Mouse (Mus musculus) C2C12 (cell line): Measurements from ENCODE around the gene Zpr1. TPM values are rescaled to one million over a fixed set of nuclear protein-coding genes. Genes with fewer than 3 reads are reported as not detected.

Experiments used
- H3K27me3 ChIP-seq: one replicate; pipeline ENCODE4 v1.6.1; 2011; ENCODE audit not compliant: control insufficient read depth, insufficient read depth, insufficient read length
- H3K36me3 ChIP-seq: one replicate; pipeline ENCODE4 v1.6.1; 2011; ENCODE audit not compliant: control insufficient read depth, insufficient read depth
- H3K4me3 ChIP-seq: one replicate; pipeline ENCODE4 v1.5.1; 2011; ENCODE audit warnings: mild to moderate bottlenecking, control low read depth; ENCODE audit not compliant: poor library complexity, insufficient read depth, severe bottlenecking
- H3K79me2 ChIP-seq: one replicate; pipeline ENCODE4 v1.6.1; 2011; ENCODE audit not compliant: control insufficient read depth, insufficient read depth
- H3K79me3 ChIP-seq: one replicate; pipeline ENCODE4 v1.6.1; 2011; ENCODE audit warnings: low read depth, control low read depth
- H3ac ChIP-seq: one replicate; pipeline ENCODE3; 2011; ENCODE audit warnings: low read depth; ENCODE audit not compliant: control insufficient read depth, insufficient read length
- CEBPB ChIP-seq: IDR thresholded peaks from one replicate; pipeline ENCODE4 v1.6.1; 2011; ENCODE audit warnings: low read depth, mild to moderate bottlenecking, control low read depth, moderate library complexity
- CTCF ChIP-seq: IDR thresholded peaks from one replicate; pipeline ENCODE4 v1.5.1; 2011; ENCODE audit not compliant: control insufficient read depth, insufficient read depth, insufficient read length
- FOSL1 ChIP-seq: IDR thresholded peaks from one replicate; pipeline ENCODE4 v1.8.0; 2011; ENCODE audit warnings: mild to moderate bottlenecking, low read length; ENCODE audit not compliant: poor library complexity, insufficient read depth, severe bottlenecking
- MAX ChIP-seq: IDR thresholded peaks from one replicate; pipeline ENCODE4 v1.6.1; 2011; ENCODE audit warnings: mild to moderate bottlenecking, control low read depth
- MYOD1 ChIP-seq: IDR thresholded peaks from one replicate; pipeline ENCODE4 v1.6.1; 2011; ENCODE audit warnings: low read depth; ENCODE audit not compliant: control insufficient read depth, insufficient read length
- MYOG ChIP-seq: IDR thresholded peaks from one replicate; pipeline ENCODE4 v1.6.1; 2011; ENCODE audit not compliant: control insufficient read depth, insufficient read length; ENCODE audit errors: extremely low read depth
- USF1 ChIP-seq: IDR thresholded peaks from one replicate; pipeline ENCODE4 v1.6.1; 2011; ENCODE audit warnings: low read depth, mild to moderate bottlenecking, control low read depth, moderate library complexity
- polyA plus RNA-seq: library from polyadenylated mRNA; unstranded; fragments of >200 nt; fragmentation: generic; extraction: Trizol; gene quantifications from one replicate; pipeline ENCODE4 v1.2.1, GENCODE M21; 2012; ENCODE audit warnings: missing spikeins

The Zpr1 gene
- polyA plus RNA-seq, 1 experiment = 40.1 TPM

DNA sequence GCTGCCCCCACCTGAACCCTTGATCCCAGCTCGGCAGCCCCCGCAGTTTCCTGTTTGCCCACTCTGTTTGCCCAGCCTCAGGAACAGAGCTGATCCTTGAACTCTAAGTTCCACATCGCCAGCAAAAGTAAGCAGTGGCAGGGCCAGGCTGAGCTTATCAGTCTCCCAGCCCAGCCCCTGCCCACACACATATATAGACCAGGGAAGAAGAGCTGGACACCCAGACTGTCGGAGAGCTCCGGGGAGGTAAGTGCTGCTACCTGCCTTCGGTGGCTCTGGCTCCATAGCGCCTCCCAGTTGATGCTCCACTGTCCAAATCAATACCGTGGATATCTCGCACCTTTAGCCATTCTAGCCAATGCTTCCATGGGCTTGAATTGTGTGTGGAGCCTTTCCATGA is 44.4 kb upstream of the Zpr1 start, which contains the start of gene Apoa1:
Apoa1 (plus strand) TSS at position 90 of the 400 bp plus-strand sequence.
- Histone ChIP-seq H3K27me3 (peaks cover 12% of the 10 kb centered on the region), H3K36me3 (no peaks in the 10 kb centered on the region), H3K4me3 (no peak within 1 kb of the TSS), H3ac (no peak within 1 kb of the TSS), H3K79me2 (no peaks in the 10 kb centered on the region), H3K79me3 (no peaks in the 10 kb centered on the region)
- TF ChIP-seq FOSL1 (no peak), CEBPB (no peak), MAX (no peak), CTCF (no peak), MYOD1 (no peak), MYOG (no peak), USF1 (no peak)

DNA sequence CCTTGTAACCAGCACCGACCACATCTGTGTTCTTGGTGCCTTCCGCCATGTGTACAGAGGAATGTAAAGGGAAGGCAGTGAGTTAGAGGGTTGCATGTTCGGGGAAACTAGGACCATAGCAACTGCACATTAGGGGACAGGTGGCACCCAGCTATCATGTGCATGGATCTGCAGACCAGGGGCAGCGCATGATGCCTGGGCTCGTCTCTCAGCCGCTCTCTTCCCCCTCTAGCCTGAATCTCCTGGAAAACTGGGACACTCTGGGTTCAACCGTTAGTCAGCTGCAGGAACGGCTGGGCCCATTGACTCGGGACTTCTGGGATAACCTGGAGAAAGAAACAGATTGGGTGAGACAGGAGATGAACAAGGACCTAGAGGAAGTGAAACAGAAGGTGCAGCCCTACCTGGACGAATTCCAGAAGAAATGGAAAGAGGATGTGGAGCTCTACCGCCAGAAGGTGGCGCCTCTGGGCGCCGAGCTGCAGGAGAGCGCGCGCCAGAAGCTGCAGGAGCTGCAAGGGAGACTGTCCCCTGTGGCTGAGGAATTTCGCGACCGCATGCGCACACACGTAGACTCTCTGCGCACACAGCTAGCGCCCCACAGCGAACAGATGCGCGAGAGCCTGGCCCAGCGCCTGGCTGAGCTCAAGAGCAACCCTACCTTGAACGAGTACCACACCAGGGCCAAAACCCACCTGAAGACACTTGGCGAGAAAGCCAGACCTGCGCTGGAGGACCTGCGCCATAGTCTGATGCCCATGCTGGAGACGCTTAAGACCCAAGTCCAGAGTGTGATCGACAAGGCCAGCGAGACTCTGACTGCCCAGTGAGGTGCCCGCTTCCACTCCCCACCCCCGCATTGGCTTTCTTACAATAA is 43.1 kb upstream of the Zpr1 start:
- TF ChIP-seq MAX (peak; percentile 48), MYOD1 (no peak), MYOG (no peak), USF1 (no peak), CEBPB (no peak), CTCF (peak; percentile 53), FOSL1 (no peak)
- Histone ChIP-seq H3ac (no peak overlapping the region), H3K79me2 (no peaks in the 10 kb centered on the region), H3K36me3 (no peaks in the 10 kb centered on the region), H3K79me3 (no peaks in the 10 kb centered on the region), H3K4me3 (peak overlapping the region; percentile 11), H3K27me3 (peaks cover 24% of the 10 kb centered on the region)

DNA sequence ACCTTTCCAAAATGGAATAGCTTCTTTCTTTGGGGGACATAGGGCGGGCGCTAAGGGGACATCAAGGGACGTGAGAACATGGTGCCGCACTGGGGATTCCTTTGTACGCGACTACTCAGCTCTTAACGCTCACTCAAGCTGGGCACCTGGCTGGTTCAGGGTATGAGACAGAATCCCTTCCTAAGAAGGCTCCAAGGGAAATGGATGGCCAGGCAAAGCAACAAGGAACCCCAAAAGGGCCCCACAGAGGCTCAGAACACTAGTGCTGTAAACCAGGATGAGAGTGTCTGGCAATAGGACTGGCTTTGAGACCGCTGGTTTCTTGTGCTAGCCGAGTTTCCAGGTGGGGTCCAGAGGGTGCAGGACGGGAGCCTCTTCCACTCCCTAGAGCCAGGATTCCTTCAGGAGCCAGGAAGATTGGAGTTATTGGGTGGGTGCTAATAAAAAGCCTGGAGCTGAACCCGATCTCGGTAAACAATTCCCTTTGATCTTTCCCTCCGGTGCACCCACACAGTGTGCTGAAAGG is 42.4 kb upstream of the Zpr1 start:
- no peaks in the 10 kb centered on the region for H3K79me3 ChIP-seq
- H3ac ChIP-seq = no peak overlapping the region
- H3K27me3 ChIP-seq = peaks cover 30% of the 10 kb centered on the region
- no peak for TF ChIP-seq CEBPB
- TF ChIP-seq MYOG = no peak
- TF ChIP-seq FOSL1 = no peak
- no peak for TF ChIP-seq USF1
- no peak for TF ChIP-seq MAX
- no peak for TF ChIP-seq MYOD1
- TF ChIP-seq CTCF = no peak
- peak overlapping the region; percentile 11 for H3K4me3 ChIP-seq
- H3K79me2 ChIP-seq = no peaks in the 10 kb centered on the region
- H3K36me3 ChIP-seq = no peaks in the 10 kb centered on the region

DNA sequence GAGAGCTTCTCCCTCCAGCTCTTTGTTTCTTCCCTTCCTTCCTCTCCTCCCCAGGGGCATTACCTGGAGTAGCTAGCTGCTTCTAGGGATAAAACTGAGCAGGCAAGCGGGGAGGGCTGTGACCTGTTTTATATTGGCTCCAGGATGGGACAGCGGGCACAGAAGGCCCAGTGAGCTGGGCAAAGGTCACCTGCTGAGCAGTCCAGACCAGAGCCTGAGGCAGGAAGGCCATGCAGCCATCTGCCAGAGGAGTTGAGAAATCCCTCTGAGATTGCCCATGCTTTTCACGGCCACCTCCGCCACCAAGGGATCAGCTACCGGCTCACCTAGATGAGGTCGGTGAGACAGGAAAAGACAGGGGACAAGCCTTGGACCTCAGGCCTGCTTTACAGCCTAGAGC is 37.7 kb upstream of the Zpr1 start:
- Histone ChIP-seq H3K27me3 (peaks cover 43% of the 10 kb centered on the region), H3K4me3 (no peak overlapping the region), H3K79me3 (no peaks in the 10 kb centered on the region), H3K79me2 (no peaks in the 10 kb centered on the region), H3ac (no peak overlapping the region), H3K36me3 (no peaks in the 10 kb centered on the region)
- TF ChIP-seq CTCF (no peak), FOSL1 (no peak), MYOD1 (no peak), USF1 (no peak), MYOG (no peak)

DNA sequence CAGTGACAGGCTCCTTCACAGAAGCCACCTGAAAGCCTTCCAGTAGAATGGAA is 37.4 kb upstream of the Zpr1 start, which contains the start of gene Apoc3:
Apoc3 (minus strand) TSS at position 41 of the 53 bp plus-strand sequence.
- TF ChIP-seq USF1 = no peak
- TF ChIP-seq CEBPB = no peak
- TF ChIP-seq MYOG = no peak
- no peak for TF ChIP-seq FOSL1
- TF ChIP-seq CTCF = no peak
- TF ChIP-seq MYOD1 = no peak
- TF ChIP-seq MAX = no peak
- H3K79me3 ChIP-seq = no peaks in the 10 kb centered on the region
- H3K4me3 ChIP-seq = no peak within 1 kb of the TSS
- H3K27me3 ChIP-seq = peaks cover 43% of the 10 kb centered on the region
- H3ac ChIP-seq = no peak within 1 kb of the TSS
- H3K36me3 ChIP-seq = no peaks in the 10 kb centered on the region
- H3K79me2 ChIP-seq = no peaks in the 10 kb centered on the region

DNA sequence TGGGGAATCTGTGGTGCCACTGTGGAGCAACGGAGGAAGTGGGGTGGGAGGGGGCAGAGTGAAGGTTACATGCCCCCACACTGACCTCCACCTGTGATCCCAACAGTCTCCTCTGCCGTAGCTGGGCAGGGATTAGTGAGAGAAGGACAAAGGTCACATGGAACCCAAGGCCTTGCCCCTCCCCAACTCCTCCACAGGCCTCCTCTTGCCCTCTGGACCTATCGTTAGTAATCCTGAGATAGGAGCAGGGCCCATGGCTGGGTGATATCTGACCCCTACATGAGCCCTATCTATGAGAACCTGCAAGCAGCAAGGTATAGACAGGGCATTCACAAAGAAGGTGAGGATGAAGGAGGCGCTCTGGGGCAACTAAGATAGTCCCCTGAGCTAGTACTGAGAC is 37.2 kb upstream of the Zpr1 start:
- no peak overlapping the region for H3K4me3 ChIP-seq
- no peaks in the 10 kb centered on the region for H3K36me3 ChIP-seq
- no peaks in the 10 kb centered on the region for H3K79me3 ChIP-seq
- TF ChIP-seq USF1 (no peak), MYOD1 (no peak), MYOG (no peak), CEBPB (no peak), CTCF (no peak), FOSL1 (no peak), MAX (no peak)
- no peaks in the 10 kb centered on the region for H3K79me2 ChIP-seq
- H3K27me3 ChIP-seq = peaks cover 44% of the 10 kb centered on the region
- H3ac ChIP-seq = no peak overlapping the region
